Mouse (Mus musculus) heart, adult 8-10 months (tissue): Measurements from ENCODE around the gene Ctag2. TPM values are rescaled to one million over a fixed set of nuclear protein-coding genes. Genes with fewer than 3 reads are reported as not detected.

Experiments
- DNase-seq: peaks from one replicate; pipeline ENCODE4 v3.0.0; 2022; ENCODE audit warnings: low spot score
- total RNA-seq, 4 experiments: library from RNA; stranded (reverse); gene quantifications; 2 replicates each; pipeline ENCODE4 v1.2.4; 2022

The Ctag2 gene
- total RNA-seq, result not detected

DNA sequence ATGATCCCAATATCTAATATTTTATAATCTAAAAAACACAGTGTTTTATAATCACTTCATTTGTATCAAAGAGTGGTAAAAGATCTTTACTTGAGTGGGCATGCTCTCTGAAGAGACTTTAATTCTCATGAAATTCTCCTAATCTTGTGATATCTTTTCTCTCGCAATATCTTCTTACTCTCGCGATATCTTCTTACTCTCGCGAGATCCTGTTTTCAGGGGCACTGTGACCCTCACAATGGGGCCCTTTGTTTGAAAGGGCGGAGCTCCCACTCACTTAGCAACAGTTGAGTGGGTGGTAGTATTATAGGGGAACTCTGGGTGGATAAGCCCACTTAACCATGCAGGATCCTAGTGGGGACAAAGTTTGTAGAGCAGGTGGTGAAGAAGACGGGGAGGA is at the start of gene Ctag2:
Gene Ctag2, plus strand, starts transcription at position 301 of the 400 bp plus-strand sequence.
- no peak for DNase-seq
